Mouse (Mus musculus): ENCODE data around the gene Shld2.
A peak's percentile ranks its signal among the peaks of the same experiment; 100 is the strongest.

Gene Shld2

DNA sequence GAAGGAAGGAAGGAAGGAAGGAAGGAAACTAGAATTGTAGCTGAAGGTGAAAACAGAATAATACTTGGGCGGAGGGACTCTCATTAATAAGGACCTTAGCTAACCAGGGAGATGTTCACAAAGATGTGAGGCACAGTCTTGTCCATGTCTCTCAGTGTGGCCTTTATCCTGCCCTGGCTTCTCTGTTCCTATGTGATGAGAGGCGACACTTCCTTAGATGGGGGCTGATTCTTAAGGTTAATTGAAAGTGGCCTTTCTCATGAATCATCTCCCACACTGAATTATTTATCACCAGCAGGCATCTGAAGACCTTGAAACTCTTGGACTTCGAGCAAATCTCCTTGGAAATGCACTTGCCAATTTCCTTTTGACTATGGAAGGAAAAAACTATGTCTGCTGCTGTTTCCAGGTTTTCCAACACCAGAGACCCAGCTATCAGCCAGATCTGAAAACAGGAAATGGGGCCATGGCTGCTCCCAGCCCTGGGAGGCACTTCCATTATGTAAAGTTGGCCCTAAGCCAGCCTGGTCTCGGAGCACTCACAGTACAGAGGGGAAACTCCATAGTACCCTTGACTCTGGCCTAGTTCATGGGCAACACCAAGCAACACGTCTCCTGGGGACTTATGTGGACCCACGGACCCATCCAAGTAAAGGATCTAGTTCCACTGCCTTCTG lies 94.7 kb downstream of the Shld2 start:
- no peak for DNase-seq

- DNase-seq: no peak
Measured at GRCm38 (mm10) chr14:34209942-34210341, 100.4 kb downstream of the Shld2 start.

DNA sequence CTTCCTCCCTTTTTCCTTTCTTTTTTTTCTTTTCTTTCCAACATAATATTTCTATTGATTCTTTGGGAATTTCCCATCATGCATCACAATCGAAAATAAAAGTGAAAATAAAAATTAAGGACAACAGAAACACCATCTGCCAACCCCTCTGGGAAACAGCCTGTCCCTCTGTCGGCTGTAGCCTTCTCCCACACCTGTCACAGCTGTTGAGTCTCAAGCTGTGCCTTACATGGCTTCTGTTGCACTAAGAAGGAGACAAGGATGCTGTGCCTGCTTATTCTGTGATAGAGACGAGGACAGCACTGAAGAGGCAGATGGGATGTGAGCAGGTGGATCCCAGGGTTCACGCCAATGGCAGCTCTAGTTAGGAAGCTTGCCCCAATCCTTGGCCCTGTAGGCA lies 101.2 kb downstream of the Shld2 start:
- DNase-seq: no peak

DNA sequence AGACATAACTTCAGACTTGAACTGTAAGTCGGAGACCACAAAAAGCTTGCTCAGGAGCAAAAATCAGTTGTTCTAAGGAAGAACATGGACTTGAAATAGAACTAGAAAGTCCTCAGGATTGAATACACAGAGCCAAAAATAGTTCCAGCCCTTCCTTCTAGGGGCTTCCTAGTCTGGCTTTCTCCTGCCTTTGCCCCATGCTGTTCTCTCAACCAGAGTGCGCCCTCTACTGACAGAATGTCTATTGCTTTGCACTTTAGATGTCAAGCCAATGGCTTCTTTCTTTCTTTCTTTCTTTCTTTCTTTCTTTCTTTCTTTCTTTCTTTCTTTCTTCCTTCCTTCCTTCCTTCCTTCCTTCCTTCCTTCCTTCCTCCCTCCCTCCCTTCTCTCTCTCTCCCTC lies 101.6 kb downstream of the Shld2 start:
- DNase-seq: no peak

DNA sequence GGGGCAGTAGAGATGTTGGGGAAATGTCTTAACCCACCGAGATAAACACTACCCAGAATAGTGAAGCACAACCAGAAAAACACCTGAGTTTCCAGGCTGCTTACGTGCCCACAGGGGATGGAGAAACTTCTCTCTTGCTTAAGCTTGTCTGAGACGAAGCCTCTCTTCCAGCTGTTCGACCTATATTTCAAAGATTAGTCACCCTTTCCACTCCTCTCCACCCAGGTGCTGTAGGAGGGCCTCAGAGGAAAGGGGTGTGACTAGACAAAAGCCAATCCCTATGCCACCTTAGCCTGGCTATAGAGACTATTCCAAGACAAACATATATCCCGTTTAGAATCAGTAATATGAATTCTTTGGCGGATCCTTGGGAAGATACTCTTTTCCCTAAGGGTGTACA lies 102.3 kb downstream of the Shld2 start:
- no peak for DNase-seq

DNA sequence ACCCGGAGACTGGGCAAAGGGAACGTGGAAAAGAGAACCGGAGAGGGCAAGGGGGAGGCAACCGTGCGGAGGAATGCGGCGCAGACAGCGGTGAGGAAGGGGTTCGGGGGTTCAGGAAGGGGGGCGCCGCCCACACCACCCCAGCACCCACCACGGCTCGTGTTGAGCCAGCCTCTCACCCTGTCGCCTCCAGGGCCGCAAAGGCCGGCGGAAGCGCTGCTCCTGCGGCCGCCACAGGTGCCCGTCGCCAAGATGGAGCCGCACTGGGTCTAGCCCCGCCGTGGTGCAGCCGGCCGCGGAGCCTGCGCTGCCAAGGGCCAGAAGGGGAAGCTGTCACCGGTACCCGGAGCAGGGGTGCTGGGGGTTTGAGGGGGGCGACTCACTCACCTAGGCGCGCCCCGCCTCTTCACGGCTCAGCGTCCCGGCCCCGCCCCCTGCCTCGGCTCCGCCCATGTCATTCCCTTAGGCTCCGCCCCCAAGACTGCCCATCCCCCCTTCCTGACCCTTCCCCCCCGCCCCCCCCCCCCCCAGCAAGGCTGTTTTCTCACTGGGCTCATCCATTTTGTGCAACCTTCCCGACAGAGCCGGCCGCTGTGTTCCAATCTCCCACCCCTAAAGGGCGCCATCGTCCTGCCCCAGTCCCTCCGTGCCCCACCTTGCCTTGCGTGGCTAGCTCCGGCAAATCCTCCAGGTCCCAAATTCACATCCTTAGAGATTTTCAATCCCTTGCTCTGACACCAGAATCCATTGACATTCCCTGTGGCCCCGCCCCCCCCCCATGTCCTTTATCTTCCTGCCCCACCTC lies 108.9 kb downstream of the Shld2 start, which contains the start of gene Gprin2:
Gprin2 (minus strand) TSS at position 423 of the 805 bp plus-strand sequence.
- peak; percentile 17 for DNase-seq

DNA sequence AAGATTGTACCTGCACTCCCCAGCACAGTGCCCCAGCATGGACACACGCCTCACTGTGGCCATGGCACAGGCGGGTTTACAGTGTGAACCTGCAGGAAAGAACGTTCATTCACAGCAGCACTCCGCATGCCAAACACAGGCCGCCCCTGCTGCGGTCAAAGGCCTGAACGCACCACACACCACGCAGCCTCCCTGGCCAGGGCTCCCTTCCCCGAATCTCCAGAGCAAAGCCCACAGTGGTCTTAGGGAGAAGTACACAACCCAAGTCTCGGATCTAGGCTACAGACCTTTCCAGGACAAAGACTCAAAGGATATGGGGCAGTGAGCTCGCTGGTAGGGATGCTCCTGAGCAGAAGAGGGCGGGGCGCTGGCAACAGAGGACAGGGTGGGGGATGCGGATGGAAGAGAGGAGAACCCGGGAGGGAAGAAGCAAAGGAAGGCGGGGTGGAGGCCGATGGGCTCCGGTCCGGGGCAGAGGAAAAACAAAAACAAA lies 109.5 kb downstream of the Shld2 start:
- peak; percentile 10 for DNase-seq

DNA sequence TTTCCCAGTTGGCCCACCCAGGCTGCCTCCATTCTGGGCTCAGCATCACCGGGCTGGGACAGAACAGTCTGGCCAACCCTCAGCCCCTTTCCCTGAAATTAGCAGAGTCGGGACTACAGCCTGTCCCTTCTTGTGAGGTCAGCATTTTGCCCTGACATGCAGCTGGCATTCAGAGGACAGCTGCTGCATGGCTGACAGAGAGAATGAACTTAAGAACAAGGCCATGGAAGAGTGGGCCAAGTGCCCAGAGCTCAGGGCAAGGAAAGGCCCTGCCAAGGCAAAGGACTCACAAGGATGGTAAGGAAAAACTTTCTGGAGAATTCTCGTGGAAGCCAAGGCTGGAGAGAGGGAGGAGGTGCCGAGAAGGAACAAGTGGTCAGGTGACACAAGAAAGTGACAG lies 113.6 kb downstream of the Shld2 start:
- peak; percentile 21 for DNase-seq

- DNase-seq: no peak
Measured at GRCm38 (mm10) chr14:34195466-34195865, 114.8 kb downstream of the Shld2 start.

- DNase-seq: no peak
Measured at GRCm38 (mm10) chr14:34193879-34194278, 116.4 kb downstream of the Shld2 start.

- no peak for DNase-seq
Measured at GRCm38 (mm10) chr14:34190361-34190760, 119.9 kb downstream of the Shld2 start.

GRCm38 (mm10) chr14:34188629-34189028 lies 121.7 kb downstream of the Shld2 start:
- peak; percentile 50 for DNase-seq
